Mouse (Mus musculus): ENCODE measurements around the gene Tpk1.
"Not testable (repeated sequence)": the region's sequence is repeated elsewhere in the genome, so short reads cannot be mapped to it uniquely, and the experiment has no call there.

The Tpk1 gene

GRCm38 (mm10) chr6:43640621-43641020, 25.5 kb downstream of the Tpk1 start:
- no peak for DNase-seq (ENCODE audit: extremely low spot score)

DNA sequence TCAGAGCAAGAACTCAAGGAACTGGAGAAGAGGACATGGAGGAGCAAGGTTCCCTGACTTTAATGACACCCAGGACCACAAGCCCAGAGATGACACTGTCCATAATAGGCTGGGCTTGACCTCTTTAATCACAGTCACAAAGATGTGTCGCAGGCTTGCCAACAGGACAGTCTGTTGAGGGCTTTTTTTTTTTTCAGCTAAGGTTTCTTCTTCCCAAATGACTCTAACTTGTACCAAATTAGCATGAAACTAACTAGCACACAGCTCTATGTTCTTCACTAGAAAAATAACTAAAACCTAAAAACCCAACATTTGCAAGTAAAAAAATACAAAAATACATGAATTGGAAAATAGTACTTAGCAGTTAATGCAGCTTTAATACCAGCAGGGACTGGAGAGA, 27.2 kb downstream of the Tpk1 start:
- no peak for DNase-seq (ENCODE audit: extremely low spot score)

DNA sequence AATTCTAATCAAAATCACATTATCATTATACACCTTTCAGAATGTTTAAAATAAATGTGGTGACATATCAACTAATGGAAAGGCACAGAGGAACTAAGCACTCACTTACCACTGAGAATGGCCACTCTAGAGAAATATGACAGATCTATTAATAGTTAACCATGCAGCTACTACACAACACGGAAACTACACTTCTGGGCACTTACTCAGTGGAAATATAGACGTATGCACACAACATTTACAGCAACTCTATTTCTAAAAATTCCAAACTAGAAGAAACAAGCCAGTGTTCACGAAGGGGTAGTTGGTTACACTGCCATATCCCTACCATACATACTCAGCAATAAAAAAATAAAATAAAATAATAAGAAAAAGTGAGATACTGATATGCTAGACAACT, 28.0 kb downstream of the Tpk1 start:
- no peak for DNase-seq (ENCODE audit: extremely low spot score)

DNA sequence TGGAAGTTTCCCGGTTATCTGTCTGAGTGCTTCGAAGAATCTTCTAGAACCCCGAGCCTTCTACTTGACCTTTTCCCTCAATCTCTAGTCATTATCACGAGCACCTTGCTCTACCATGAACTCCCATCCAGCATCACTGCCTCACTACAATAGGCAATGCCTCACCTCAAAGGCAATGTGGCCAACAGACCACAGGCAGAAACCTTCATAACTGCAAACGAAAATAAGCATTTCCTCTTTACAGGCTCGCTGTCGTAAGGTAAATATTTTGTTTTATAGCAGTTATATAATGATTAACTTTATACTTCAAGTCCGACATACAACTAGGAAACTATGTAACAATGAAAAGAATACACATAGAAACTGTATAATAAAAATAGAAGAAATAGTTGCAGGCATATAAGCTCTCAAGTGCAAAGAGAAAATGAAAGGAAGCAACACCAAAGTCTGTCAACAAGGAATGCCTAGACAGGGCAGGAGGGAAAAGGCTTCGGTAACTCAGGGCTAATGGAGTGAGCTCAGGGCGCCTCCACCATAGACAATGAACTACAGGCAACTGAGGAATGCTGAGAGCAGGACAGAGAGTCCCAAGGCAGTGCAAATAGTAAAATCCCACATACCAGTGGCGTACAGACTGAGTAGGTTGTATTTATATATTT, 29.0 kb downstream of the Tpk1 start:
- no peak for DNase-seq (ENCODE audit: extremely low spot score)

GRCm38 (mm10) chr6:43633308-43633963, 32.6 kb downstream of the Tpk1 start:
- no peak for DNase-seq (ENCODE audit: extremely low spot score)

DNA sequence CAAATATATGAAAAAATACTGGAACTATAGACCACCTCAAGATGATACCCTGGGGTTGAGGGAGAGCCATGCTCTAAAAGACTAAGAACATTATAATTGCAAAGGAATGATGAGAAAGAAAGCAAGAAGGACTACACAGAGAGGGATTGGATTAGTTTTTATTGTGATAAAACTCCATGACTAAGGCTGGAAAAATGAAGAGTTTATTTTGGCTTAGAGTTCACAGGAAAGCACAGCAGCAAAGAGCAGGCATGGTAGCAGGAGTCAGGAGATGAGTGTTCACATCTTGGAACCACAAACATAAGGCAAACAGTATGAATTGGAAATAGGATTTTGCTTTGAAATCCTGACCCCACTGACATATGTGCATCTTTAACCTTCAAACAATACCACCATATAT, 33.2 kb downstream of the Tpk1 start:
- DNase-seq (ENCODE audit: extremely low spot score), result no peak

GRCm38 (mm10) chr6:43623448-43623847, 42.6 kb downstream of the Tpk1 start:
- DNase-seq (ENCODE audit: extremely low spot score), result not testable (repeated sequence)

DNA sequence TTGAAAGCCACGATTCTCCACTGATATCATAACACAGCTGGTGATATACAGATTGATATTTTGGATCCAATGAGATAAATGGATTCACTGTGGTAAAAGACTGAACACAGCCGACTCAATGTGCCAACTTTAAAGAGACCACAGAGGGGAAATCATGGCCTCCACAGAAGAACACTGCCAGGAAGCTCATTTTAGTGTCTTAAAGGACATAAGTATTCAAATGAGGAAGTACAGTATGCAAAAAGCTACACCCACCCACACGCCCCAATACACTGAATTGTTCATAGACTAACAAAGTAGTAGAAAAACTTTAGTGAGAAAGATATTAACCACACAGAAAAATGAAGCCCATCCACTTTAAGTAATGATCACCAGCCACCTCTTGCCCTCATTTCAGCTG, 46.8 kb downstream of the Tpk1 start:
- no peak for DNase-seq (ENCODE audit: extremely low spot score)

GRCm38 (mm10) chr6:43611770-43612169, 54.3 kb downstream of the Tpk1 start:
- no peak for DNase-seq (ENCODE audit: extremely low spot score)

DNA sequence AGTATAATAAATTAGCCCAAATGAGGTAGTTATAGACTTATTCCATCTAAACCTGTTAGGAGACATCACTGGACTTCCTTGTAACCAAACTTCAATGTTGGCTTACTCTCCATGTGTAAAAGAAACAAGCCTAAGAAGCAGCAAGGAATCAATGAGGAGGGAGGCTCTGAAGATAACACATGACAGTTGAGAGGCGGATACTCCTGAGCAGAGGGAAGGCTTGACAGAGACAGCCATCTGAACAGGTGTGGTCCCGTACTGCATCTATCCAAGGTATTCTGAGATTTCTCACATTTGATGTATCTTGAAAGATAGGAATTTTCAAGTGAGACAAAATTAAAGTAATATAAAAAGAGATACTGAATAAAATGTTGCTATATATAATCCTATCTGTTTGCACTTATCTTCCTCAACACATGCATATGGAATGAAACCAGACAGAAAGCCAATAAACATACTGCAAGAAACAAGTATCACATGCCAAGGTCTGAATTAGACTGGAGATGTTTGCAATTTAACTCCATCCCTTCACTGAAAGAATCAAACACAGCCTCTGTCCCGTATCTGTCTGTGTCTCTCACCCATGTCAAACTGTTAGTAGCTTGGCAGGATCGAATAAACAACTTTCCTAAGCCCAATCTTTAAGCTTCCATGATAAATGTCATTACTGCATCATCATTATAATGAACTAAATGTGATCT, 75.1 kb downstream of the Tpk1 start:
- no peak for DNase-seq (ENCODE audit: extremely low spot score)

GRCm38 (mm10) chr6:43585274-43585673, 80.8 kb downstream of the Tpk1 start:
- DNase-seq (ENCODE audit: extremely low spot score), result no peak

- no peak for DNase-seq (ENCODE audit: extremely low spot score)
Observed at GRCm38 (mm10) chr6:43581809-43582208, 84.3 kb downstream of the Tpk1 start.

DNA sequence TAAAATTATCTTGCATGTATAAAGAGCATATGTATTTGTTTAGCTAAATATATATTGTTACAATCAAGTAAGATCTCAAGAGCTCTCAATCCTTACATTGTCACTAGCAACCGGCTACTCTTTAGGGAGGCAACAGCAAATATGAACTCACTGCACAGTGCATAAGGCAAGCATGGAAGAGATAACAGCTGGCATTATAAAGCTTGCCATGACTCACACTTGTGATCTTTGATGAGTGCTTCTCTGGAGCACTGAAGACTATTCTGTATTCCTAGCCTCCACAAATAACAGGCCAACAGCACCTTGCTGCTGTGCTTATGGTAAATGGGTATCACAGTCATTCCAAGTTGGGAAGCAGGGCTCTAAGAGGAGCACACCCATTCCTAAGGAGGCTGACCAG, 98.2 kb downstream of the Tpk1 start:
- no peak for DNase-seq (ENCODE audit: extremely low spot score)

- no peak for DNase-seq (ENCODE audit: extremely low spot score)
Observed at GRCm38 (mm10) chr6:43562474-43562873, 103.6 kb downstream of the Tpk1 start.

DNA sequence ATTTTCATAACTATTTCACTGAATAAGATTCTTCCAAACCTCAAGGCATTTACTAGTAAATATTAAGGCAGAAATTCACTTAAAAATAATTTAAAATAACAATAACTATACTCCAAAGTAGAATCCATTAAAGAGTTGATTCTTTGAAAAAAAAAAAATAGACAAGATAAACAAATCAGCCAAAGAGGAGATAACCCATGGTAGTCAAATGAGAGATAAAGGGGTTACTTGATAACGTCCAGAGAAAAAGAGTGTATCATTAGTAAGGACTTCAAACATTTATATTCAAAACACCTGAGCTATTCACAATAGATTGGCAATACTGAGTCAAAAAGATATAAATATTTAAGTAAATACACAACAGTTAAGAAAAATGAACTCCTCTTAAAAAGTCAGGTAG, 114.7 kb downstream of the Tpk1 start:
- no peak for DNase-seq (ENCODE audit: extremely low spot score)

DNA sequence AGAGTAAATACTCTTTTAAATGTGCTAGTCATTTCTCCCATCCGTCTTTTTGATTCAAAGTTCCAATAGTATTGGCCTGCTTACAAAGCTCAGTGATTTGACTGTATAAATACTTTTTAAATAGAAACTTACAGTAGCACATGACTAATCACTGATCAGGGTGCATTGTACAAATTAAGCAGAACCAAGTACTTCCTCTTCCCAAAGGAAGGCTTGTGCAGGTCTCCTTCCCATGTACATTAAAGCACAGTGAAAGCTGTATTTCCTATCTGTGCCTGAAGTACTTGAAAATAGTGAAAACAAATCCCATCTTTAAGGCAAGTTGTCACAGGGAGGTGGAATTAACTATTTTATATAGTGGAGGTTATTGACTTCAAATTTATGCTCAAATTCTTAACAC, 119.5 kb downstream of the Tpk1 start:
- DNase-seq (ENCODE audit: extremely low spot score), result no peak

DNA sequence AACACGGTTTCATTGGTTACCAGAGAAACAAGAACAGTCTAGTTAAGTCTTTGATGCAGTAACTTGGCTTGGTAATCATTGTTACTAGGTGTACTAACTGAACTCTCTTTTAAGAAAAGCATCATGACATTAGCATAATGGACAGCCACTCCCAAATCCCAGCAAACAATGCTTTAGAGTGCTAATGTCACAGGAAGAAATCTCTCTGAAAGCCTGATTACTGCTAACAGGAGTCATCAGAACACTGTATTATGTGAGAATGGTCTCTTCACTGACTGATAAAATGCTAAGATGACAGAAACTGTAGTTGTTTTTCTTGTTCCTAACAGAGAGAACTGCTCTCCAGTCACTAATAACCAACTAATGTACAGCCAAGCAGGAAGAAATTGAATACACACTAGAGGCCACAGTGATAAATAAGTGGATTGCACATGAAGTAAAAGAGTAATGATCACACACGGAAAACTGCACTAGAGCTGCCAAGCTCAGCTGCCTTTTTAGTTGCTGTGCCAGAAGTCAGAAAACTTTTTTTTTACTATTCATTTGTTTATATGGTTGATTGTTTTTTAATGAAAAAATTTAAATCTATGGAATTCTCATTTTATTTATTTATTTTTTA, 128.7 kb downstream of the Tpk1 start:
- DNase-seq (ENCODE audit: extremely low spot score), result no peak

DNA sequence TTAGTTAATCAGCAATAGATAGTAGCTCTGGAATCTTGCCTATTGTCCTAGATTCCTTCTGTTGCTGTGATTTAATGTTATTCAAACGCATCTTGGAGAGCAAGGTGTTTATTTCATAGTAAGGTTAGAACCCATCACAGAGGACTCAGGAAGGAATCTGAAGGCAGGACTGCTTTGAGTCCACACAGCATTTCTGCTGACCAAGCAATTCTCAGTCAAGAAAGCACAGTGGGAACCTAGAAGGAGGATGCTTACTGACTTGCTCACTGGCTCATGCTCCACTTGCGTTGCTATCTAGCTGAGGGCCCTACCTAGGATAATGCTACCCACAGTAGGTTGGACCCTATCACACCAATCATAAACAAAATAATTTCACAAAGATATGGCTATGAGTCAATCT, 130.6 kb downstream of the Tpk1 start:
- no peak for DNase-seq (ENCODE audit: extremely low spot score)

- no peak for DNase-seq (ENCODE audit: extremely low spot score)
Observed at GRCm38 (mm10) chr6:43533323-43533722, 132.8 kb downstream of the Tpk1 start.

- no peak for DNase-seq (ENCODE audit: extremely low spot score)
Observed at GRCm38 (mm10) chr6:43532822-43533221, 133.3 kb downstream of the Tpk1 start.

DNA sequence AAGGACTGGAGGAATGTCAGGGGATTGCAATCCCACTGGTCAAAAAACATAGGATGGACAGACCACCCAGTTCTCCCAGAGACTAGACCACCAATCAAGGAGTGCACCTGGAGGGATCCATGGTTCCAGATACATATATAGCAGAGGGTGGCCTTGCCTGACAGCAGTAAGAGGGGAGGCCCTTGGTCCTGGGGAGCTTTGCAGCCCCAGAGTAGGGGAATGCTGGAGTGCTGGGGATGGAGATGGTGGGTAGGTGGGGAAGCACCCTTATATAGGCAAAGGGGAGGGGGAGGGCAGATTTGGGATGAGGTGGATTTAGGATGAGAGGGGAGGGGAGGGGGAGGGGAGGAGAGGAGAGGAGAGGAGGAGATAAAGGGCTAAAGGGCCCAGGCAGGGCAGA, 134.1 kb downstream of the Tpk1 start:
- DNase-seq (ENCODE audit: extremely low spot score), result no peak

DNA sequence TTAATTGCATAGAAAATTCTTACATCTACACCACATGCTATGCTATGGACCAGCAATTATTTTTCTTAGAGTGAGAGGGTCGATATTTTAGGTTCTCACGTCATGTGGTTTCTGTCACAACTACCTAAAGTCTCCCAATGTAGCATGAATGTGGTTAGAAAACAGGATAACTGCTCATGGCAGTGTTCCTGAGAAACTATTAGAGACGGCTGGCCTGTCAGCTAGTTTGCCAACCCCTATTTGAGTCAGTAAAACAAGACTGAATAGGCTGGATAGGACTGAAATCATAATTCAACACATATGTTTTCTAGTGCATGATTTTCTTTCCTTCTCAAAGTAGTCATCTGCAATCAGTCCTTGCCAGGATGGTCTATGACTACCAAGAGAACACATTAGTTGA, 137.1 kb downstream of the Tpk1 start:
- DNase-seq (ENCODE audit: extremely low spot score), result no peak

- no peak for DNase-seq (ENCODE audit: extremely low spot score)
Observed at GRCm38 (mm10) chr6:43525028-43525427, 141.1 kb downstream of the Tpk1 start.
